Mouse (Mus musculus) retina, postnatal 7 days (tissue): ENCODE measurements around the gene Gbp5.
A peak's percentile ranks its signal among the peaks of the same experiment; 100 is the strongest.

Experiments used
- DNase-seq: peaks from one replicate; pipeline ENCODE4 v3.0.0-alpha.2; 2012; ENCODE audit warnings: low read depth, low spot score

Gene Gbp5

GRCm38 (mm10) chr3:142493536-142494061 is at the start of gene Gbp5:
Gene Gbp5, plus strand, starts transcription at chr3:142493978.
- no peak for DNase-seq

GRCm38 (mm10) chr3:142454198-142454597 is 39.6 kb upstream of the Gbp5 start:
- no peak for DNase-seq

- DNase-seq, result no peak
Observed at GRCm38 (mm10) chr3:142459241-142459640, 34.5 kb upstream of the Gbp5 start.

GRCm38 (mm10) chr3:142462764-142463751 is 30.7 kb upstream of the Gbp5 start:
- DNase-seq, result no peak

GRCm38 (mm10) chr3:142474349-142474983 is 19.3 kb upstream of the Gbp5 start:
- no peak for DNase-seq

GRCm38 (mm10) chr3:142475913-142476312 is 17.9 kb upstream of the Gbp5 start:
- DNase-seq, result peak; percentile 46

GRCm38 (mm10) chr3:142477866-142478265 is 15.9 kb upstream of the Gbp5 start:
- DNase-seq, result no peak

- no peak for DNase-seq
Observed at GRCm38 (mm10) chr3:142478360-142478759, 15.4 kb upstream of the Gbp5 start.

DNA sequence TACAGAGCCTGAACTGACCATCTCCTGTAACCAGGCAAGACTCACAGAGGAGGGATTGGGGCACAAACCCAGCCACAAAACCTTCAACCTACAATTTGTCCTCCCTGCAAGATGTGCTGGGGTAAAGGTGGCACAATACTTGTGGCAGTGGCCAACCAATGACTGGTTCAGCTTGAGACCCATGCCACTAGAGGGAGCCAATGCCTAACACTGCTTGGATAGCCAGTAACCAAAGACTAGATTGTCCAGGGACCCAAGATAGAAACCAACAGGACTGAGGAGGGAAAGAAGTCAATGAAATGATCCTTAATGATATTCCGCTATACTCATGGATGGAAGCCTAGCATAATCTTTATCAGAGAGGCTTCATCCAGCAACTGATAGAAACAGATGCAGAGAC is 3.3 kb upstream of the Gbp5 start:
- DNase-seq, result peak; percentile 47

GRCm38 (mm10) chr3:142495146-142495655 is 1.4 kb downstream of the Gbp5 start:
- DNase-seq, result no peak

- DNase-seq, result no peak
Observed at GRCm38 (mm10) chr3:142496113-142497101, 2.6 kb downstream of the Gbp5 start.

DNA sequence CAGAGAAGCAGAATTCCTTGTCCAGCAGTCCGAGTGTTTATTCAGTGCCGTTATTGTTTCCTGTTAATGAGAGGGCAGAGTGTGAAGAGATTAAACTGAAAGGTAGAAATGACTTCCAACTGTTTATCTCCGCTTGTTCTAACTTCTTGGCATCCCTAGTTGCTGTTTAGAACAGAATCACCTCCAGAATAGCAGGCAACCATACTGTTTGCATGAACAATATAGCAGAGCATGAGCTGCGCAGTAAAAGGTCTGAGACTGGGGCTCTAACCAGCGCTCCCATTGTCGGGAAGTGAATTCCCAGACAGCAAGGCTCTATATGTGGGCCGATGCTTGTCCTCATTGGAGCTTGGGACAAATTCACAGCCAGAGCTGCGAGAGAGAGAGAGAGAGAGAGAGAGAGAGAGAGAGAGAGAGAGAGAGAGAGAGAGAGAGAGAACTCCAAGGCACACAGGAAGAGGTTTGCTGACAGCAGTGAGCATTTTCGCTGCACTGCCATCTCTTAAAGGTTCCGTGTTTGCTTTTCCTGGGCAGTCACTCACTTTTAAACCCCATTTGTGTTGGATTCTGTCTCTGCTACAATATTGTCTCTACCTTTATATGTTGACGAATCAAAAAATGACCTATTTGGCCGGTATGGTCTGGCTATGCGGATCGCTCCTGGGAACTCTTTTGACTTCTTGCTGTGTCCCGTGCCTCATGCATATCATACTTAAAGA is 3.5 kb downstream of the Gbp5 start:
- no peak for DNase-seq

DNA sequence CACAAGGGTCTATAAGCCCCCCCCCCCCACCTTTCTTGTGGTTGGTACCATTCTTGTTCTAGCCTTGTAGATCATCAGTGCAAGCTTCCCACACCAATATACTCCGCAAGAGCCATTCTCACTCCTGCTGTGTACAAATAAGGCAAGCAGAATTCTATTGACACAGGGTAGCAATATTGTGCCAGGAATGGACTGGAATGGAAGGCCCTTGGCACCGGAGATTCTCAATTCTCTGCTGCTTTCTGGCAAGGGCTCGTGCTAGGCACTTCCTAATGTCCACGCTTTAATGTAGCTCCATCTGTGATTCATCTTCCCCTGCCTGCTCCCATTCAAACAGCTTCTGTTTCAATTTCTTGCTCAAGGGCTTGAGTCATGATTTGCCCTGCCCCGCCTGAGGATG is 5.2 kb downstream of the Gbp5 start:
- no peak for DNase-seq

- DNase-seq, result no peak
Observed at GRCm38 (mm10) chr3:142528116-142528515, 34.3 kb downstream of the Gbp5 start.

DNA sequence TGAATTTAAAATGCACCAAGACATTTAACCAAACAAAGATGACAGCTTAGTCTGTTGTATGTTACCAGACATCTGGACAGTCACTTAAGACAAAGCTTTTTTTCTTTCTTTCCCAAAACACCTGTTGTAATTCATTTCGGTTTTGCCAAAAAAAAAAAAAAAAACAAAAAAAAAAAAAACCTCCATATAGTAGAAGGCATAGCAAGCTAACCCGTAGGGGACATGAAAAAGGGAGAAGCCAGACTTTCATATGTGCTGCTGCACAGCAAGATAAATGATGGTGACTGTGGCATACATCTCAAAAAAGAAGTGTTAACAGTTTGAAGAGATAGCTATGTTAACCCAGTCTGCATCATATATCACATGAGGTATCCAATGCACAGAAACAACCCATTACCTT is 35.8 kb downstream of the Gbp5 start:
- DNase-seq, result no peak

DNA sequence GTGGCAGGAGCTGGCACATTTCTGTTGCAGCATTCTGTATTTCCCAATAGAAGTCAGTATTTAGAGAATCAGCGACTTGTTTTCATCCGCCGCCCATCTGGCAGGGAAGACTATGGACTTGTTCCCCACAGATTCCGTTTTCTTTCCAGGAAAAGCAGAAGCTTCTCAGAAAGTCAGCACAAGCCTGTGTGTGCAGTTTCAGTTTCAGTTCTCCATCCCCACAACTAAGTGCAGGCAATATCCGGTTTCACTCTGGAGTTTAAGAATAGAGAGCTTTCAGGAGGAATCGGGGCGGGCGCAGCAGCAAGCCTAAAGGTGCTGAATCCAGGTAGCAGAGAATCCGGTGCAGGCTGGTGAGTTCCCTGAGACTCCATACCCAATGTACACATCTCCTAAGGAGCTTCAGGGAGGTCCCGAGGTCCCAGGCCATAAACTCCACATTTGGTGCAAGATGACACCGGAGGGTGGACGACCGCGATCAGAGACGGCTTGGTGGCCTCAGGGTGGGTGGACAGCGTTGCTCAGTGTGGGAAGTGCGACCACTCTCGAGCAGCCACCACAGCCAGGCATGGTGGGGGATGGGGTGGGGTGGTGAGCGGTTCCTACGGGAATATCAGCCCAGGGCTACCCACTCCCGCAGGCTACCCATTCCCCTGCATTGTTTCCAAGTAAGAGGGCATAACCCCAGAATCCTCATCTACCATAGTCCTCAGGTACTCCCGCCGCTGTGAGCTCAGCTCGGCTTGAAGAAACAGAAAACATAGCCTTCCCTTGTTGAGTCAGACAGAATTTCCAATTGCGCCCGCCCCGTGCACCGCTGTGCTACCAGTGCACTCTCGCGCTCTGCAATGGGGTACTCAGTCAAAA is 36.5 kb downstream of the Gbp5 start, which contains the start of gene Gbp7:
Gene Gbp7, plus strand, starts transcription at position 256 of the 867 bp plus-strand sequence.
- DNase-seq, result no peak

GRCm38 (mm10) chr3:142531595-142531994 is 37.8 kb downstream of the Gbp5 start:
- DNase-seq, result no peak

DNA sequence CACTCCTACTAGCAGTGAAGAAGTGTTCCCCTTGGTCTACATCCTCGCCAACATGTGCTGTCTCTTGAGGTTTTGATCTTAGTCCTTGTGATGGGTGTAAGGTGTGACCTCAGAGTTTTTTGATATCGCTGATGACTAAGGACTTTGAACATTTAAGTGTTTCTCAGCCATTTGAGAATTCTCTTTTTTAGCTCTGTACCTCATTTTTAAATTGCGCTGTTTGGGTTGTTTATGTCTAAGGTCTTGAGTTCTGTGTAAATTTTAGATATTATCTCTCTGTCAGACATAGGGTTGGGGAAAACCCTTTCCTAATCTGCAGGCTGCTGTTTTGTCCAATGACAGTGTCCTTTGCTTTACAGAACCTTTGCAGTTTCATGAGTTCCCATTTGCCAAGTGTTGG is 39.4 kb downstream of the Gbp5 start:
- DNase-seq, result no peak

GRCm38 (mm10) chr3:142535667-142536066 is 41.9 kb downstream of the Gbp5 start:
- no peak for DNase-seq
